Mouse (Mus musculus) lung, adult 18-20 months (tissue): ENCODE measurements around the gene Tcea2.

Source experiments
- DNase-seq, 2 experiments: peaks; one replicate each; pipeline ENCODE4 v3.0.0; 2022; ENCODE audit warnings: mixed read lengths in 2 of 2

The Tcea2 gene

DNA sequence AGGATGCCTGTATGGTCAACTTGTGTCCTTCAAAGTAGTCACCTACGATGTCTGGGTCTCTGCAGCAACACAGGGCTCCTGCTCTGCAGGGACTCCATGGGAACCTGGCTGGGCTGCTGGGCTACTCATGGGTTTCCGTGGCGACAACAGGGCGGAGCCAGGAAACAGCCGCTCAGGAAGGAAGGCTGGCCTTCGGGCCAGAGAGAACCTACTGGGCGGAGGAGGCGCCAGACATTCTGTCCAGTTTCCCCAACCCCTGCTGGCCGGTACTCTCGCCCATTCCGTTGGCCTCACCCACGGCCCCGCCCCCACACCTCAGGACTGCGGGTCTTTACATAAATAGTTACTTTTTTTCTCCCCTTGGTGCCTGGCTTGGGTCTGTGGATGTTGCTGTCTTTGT lies 4.7 kb upstream of the Tcea2 start:
- DNase-seq: peak; percentile 89 to 93

DNA sequence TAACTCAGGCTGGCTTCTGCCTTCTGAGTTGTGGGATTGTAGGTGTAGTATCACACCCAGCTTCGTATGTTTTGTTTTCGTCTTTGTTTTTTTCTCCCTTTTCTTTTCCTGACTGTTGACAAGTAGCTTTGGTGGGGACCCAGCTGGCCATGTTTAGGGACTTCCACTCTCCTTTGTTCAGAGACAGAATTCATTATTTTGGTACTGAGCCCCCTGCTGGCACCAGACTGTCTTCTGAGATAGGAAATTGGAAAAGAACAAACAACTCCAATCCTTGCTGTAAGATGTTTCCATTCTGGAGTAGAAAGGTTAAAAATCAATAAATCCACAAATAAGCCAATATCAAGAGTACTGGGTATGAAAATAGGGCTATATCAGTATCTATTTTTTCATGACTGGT lies 3.7 kb upstream of the Tcea2 start:
- no peak for DNase-seq

DNA sequence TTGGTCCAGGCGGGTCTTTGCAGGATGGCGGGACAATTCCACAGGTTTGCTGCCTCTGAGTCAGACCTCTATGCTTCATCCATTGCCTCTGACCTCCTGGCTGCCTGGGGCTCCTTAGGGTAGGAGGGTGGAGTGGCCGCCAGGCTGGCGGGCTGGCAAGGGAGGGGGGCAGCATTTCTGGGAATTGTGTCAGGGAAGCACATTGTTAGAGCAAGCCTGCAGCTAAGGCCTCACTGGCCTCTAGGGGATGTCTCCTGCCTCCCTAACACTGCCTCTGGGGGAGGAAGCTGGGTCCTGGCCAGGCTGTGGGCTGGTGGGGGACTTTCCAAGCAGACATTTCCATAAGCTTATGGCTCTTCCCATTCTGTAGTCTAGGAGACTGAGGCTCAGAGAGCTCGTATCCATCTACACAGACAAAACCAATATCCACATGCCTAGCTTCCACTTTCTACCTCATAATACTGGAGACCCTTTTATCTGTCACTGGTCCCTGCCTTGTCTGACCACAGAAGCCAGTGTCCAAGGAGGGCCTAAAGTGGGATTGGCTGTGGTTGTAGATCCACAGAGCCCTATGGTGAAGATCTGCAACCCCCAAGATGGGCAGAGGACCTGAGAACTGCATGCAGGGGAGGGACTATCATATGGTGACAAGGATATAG lies 2.9 kb upstream of the Tcea2 start:
- peak; percentile 81 to 83 for DNase-seq

DNA sequence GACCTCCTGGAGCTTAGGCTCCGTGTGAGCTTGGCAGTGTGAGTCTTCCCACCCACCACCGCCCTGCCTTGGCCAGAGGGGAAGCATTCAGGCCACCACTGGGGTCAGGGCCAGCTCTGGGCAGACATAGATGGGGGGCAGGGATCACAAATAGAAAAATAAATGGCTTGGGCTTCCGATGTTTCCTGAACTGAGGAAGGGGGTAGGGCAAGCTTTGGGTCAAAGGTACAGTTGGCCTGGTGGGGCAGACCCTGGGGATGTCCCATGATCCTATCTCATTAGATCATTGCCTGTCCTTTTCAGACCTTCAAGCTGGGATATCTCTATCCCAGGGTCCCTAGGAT lies 2.4 kb upstream of the Tcea2 start:
- peak; percentile 67 to 68 for DNase-seq

DNA sequence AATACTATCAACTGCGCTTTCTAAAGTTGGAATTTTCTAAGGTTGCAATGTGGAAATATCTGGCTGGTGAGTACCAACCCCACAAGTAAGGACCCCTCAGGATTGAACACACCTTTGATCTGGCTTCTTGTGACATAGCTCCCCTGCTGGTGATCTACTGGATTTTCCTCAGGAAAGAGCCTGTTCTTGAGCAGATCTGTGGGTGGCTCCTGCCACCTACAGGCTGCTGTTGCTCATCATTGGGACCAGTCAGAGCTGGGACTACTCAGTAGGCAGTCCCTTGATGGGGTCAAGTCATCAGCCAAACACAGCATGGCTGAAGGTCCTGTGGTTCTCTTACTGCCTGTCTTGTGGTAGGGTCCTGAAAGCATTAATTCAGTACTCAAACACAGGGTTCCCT lies 1.3 kb upstream of the Tcea2 start:
- DNase-seq: peak; percentile 81 to 89

DNA sequence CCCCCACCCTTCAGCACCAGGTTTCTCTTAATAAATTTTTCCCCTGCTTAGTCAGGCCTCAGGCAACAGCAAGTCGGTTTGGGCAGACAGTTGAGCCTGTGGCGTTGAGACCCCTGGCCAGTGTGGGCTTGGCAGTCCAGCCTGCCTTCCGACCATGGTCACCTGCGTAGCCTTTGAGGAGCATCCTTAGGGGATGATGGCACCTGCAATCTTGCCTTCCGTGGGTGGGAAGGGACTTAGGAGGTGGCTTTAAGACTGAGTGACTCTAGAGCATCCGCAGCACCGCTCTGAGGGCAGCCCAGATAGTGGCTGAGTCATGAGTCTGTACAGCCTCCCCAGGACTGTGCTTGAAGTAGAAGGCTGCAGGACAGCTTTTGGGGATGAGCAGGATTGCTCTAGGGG lies 607 bp downstream of the Tcea2 start:
- no peak for DNase-seq

DNA sequence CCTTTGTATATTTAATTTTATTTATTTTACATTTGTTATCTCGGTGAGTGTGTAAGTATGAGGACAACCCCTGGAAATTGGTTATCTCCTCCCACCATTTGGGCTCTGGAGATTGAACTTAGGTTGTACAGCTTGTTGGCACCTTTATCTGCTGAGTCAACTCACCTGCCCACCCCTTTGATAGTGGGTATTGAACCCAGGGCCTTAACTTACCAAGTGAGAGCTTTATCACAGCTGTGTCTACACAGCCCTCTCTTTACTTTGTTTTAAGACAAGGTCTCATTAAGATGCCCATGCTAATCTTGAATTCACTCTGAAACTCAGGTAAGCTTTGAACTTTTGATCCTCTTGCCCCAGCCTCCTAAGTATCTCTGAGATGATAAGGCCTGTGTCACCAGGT lies 1.9 kb downstream of the Tcea2 start:
- no peak for DNase-seq

GRCm38 (mm10) chr2:181683381-181683780 lies 3.3 kb downstream of the Tcea2 start:
- no peak for DNase-seq

- no peak for DNase-seq
These were observed 4.6 kb downstream of the Tcea2 start for GRCm38 (mm10) chr2:181684713-181685112.

DNA sequence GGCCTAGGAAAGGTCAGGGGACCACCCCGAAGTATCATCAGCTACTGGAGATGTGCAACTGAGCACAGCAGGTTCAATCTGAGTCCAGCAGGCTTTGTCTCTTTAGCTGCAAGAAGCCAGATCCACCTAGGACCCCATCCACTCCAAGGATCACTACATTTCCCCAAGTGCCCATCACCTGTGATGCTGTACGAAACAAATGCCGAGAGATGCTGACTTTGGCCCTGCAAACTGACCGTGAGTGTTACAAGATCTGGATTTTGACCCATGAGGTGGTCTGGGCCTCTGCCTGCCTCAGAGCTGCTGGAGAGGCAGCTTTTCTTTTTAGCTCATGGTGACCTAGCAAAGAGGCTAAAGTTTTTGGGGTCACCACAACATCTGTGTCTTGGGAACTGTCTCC lies 5.6 kb downstream of the Tcea2 start:
- DNase-seq: no peak

DNA sequence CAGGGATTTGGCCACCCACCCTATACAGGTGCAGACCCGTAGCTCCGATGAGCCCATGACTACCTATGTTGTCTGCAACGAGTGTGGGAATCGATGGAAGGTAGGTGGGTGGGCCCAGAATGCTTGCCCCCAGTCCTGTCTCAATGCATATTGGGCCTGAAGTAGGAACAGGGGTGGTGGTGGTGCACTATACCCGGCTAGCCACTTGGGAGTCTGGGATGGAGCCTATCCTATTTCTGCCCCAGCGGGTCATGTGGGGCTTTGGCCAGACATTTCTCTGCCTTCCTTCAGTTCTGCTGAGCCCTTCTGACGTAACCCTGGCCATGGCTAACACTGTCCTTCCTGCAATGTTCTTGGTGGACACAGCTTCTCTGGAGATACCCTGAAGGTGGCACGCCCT lies 7.5 kb downstream of the Tcea2 start:
- DNase-seq: no peak

- no peak for DNase-seq
These were observed 9.5 kb downstream of the Tcea2 start for GRCm38 (mm10) chr2:181689466-181690160.

DNA sequence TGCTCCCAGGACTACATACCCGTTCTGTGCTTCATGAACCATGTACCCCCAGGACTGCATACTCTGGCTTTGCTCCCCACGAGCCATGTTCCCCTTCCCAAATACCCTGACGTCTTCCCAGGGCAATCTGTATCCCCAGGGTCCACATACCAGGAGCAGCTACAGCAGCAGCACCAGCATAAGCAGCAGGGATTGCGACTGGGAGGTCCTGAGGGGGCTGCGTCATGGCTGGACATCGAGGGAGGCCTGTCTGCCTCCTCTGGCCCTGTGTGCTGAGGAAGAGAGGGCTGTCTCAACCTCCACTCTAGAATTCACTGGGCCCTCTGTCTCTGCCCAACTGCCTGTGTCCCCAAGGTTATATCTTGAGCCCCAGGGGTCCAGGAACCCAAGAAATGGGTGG lies 11.0 kb downstream of the Tcea2 start:
- DNase-seq: no peak

DNA sequence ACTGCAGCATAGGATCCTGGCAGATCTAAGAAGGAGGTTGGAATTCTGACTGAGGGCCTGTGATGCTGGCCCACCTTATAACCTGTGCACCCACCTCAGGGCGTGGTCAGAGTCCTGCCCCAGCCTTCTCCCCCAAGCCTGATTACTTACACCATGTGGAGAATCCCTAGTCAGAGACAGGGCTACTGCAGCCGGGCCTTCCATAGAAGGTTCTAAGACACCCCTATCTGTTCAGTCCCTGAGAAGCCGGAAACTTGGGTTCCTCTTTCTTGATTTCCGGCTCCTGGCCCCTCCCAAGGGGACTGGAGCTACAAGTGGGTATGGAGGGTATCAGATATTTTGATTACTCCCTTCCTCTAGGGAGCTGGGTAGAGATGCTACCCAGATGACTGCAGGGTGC lies 11.5 kb downstream of the Tcea2 start:
- no peak for DNase-seq

- no peak for DNase-seq
These were observed 12.2 kb downstream of the Tcea2 start for GRCm38 (mm10) chr2:181692304-181692703.

- peak; percentile 87 to 91 for DNase-seq
These were observed 13.5 kb downstream of the Tcea2 start, which contains the start of gene Rgs19 for GRCm38 (mm10) chr2:181693339-181694280. Rgs19 (minus strand) TSS chr2:181693977.

DNA sequence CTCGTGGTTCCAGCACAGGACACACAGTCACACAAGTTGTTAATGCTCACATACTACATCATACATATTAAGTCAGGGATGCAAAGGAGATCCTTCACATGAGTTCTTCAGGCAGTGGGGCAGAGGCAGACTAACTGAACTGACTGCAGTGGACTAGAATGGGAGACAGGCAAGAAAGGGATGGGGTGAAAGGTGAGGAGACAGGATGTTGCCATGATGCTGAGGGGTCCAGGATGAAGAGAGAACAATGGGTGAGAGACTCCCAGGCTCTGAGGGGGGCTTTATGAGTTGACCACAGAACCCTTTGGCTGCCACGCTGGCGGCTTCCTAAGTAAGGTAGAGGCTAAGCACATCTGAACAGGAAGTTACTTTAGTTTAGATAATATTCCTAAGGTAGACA lies 14.5 kb downstream of the Tcea2 start:
- DNase-seq: no peak

- no peak for DNase-seq
These were observed 15.7 kb downstream of the Tcea2 start for GRCm38 (mm10) chr2:181695776-181696175.

GRCm38 (mm10) chr2:181696801-181697420 lies 16.8 kb downstream of the Tcea2 start:
- no peak for DNase-seq

- DNase-seq: no peak
These were observed 18.1 kb downstream of the Tcea2 start, which contains the start of gene Lkaaear1 for GRCm38 (mm10) chr2:181698241-181698640. Lkaaear1 (minus strand) TSS chr2:181698442.

DNA sequence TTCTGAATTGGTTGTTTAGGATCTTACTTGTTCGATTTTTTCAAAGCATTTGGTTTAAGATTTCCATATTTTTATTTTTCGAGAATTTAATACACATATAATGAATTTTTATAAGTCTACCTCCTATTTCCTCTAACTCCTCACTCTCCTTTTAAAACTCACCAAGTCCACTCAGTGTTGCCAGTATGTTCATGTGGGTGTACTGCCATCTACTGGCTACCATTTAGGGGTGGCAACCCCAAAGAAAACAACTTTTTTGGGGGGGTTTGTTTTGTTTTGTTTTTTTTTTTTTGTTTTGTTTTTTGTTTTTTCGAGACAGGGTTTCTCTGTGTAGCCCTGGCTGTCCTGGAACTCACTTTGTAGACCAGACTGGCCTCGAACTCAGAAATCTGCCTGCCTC lies 26.6 kb downstream of the Tcea2 start:
- peak in 1 of 2 experiments; percentile 24 for DNase-seq

DNA sequence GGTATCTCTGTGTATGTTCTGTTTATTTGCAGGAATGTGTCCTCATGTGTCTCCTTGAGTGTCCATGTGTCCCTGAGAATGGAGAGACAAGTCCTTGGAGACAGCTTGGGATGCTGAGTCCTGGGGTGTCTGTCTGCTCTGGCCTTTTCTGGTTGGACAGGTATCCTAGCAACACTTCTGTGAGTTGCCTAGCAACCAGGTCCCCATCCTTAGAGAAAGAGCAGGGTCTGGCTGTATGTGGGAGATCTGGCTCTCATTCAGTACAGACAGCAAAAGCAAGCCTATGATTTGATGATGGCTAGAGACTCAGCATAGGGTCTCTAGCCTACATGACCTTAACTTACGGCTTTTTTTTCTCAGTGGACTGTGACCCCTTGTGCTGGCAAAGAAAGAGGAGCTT lies 33.6 kb downstream of the Tcea2 start:
- DNase-seq: no peak

DNA sequence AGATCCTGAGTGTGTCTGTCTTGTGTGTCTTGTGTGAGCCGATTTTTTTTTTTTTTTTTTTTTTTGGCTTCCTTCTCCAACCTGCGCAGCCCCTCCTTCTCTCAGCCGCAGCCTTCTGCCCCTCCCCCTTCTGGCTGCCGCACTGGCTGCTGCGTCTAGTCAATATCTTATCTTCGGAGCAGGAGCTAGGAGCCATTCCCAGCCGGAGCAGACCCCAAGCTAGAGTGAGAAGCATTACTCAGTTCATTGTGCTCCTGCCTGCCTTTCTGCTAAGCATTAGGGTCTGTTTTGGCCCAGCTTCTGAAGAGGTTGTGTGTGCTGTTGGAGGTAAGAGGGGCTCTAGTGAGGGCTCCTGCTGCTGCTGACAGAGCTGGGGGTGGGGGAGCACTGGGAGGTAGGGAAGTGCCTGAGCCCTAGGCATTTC lies 34.8 kb downstream of the Tcea2 start, which contains the start of gene Oprl1:
TSS of gene Oprl1 (plus strand) at position 114 of the 424 bp plus-strand sequence.
- no peak for DNase-seq
